Mouse (Mus musculus): ENCODE data around the gene Sall1.

GRCm38 (mm10) chr8:89064042-89064441 lies 20.1 kb upstream of the Sall1 start:
- TF ChIP-seq CTCF (conservative IDR thresholded peaks at IDR 0.05; ENCODE audit: low read length) (no peak), POU5F1 (IDR thresholded peaks at IDR 0.05; ENCODE audit: borderline replicate concordance, low read length) (no peak), NANOG (IDR thresholded peaks at IDR 0.05; ENCODE audit: borderline replicate concordance, low read length) (no peak)
